Mouse (Mus musculus): ENCODE results near the gene Pou4f1. TPM values are rescaled to one million over a fixed set of nuclear protein-coding genes. Genes with fewer than 3 reads are reported as not detected.

Gene Pou4f1
- total RNA-seq, 1 experiment from 2014 or later, result not detected

GRCm38 (mm10) chr14:104459513-104460111 lies 8.2 kb downstream of the Pou4f1 start:
- no peak for ATAC-seq (replicated peaks in 1 of 2; ENCODE audit: insufficient read depth in 1 of 2, low FRiP score in 2 of 2, low TSS enrichment in 1 of 2, low read depth in 1 of 2, poor library complexity in 2 of 2, severe bottlenecking in 2 of 2)

DNA sequence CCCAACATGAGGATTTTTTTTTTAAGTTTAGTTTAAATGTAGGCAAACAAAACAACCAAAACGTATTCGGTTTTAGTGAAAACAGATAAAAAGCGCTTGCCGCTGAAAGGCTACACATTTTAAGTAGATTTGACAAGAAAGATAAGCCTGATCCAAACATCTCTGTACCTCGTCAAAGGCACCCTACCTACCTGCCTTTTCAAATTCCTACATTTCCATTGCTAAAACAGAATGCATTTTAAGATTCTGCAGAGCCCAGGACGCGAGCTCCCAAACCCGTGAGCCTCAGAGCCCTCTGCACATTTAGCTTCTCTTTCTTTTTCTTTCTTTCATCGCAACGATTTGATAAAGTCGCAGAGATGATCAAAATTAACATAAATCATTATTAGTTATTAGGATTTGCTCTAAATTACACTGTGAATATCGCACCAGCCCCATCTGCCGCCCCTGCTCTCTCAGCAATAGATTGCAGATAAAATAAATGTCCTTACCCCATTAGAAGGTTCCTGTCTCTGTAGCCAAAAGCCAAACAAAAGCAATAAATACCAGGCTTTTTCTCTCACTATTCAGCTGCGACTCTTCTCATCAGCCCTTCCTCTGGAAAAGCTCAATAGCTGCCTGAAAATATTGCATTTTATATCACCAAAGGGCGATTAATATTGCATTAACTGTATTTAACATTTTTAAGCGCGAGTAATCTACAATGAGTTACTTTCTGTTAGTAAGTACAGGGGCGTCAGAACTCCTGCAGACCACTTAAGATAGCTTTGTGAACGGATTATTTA lies 8.9 kb downstream of the Pou4f1 start:
- no peak for ATAC-seq (replicated peaks in 1 of 2; ENCODE audit: insufficient read depth in 1 of 2, low FRiP score in 2 of 2, low TSS enrichment in 1 of 2, low read depth in 1 of 2, poor library complexity in 2 of 2, severe bottlenecking in 2 of 2)

DNA sequence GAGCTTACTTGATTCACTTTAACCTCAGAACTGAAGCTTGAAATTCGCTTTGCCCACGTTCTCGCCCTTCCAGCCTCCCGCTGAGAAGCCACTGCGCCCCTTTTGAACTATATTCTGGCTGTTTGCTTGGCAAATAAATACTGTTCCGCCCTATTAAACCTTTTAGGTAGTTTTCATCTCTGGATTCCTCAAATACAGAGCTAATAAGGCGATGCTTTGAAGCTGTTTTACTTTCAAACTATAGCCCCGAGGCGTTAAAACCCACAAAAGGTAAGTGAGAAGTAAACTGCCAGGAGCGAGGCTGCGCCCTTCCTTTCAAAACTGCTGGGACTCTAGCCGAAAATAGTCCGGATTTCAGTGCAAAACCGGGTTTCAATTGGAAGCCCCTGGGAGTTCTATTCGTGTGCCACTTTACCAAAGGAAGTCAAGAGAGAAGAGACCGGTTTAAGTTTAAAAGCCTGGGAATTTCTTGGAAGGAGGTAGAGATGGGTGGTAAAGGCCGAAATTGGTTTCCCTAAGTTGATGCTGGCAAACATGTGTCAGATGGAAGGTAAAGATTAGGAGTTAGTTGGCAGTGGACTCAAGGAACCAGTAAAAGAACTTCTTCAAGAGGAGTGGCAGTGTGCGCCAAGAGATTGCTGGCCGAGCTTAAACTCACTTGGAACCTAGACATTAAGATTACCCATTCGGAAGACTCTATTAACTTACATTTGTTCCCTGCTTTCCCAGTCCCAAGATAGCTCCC lies 9.7 kb downstream of the Pou4f1 start:
- no peak for ATAC-seq (replicated peaks in 1 of 2; ENCODE audit: insufficient read depth in 1 of 2, low FRiP score in 2 of 2, low TSS enrichment in 1 of 2, low read depth in 1 of 2, poor library complexity in 2 of 2, severe bottlenecking in 2 of 2)

DNA sequence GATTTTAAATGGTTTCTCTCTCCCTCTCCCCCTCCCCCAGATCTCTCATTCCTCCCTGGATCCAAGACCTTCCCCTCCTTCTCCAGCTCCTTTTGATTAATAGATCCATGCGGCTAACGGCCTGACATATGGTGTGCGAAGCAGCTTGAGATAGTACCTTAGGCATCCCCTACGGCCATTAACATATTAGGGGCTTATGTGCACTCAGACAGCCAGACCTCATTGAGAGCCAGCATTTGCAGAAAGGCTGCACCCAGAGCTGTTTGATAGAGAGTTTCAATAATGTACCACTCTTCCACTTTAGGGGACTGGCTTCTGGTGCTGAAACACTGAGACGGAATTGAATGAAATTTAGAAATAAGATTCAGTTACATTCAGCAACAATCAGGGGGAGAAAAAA lies 10.8 kb downstream of the Pou4f1 start:
- ATAC-seq (replicated peaks in 1 of 2; ENCODE audit: insufficient read depth in 1 of 2, low FRiP score in 2 of 2, low TSS enrichment in 1 of 2, low read depth in 1 of 2, poor library complexity in 2 of 2, severe bottlenecking in 2 of 2), result no peak

DNA sequence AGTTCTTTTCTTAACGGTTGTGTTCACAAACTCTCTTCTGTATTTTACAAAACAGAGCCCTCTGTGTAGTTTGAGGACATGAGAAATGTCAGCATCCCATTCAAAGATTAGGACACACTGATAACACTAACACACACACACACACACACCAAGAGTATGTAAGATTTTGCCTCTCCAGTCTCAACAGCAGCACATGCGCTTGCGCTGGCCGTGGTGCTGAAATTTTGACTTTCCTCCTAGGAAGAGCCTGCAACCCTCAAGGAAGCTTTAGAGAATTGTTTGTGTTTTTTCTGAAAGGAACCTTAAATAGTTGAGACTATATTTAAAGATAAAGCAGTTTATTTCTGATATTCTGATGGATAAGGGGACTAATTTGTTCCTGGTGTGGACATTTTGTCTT lies 14.0 kb downstream of the Pou4f1 start:
- peak; percentile 59 to 60; a peak in 3 of 4 replicates for ATAC-seq (replicated peaks in 1 of 2; ENCODE audit: insufficient read depth in 1 of 2, low FRiP score in 2 of 2, low TSS enrichment in 1 of 2, low read depth in 1 of 2, poor library complexity in 2 of 2, severe bottlenecking in 2 of 2)

GRCm38 (mm10) chr14:104434293-104434692 lies 33.5 kb downstream of the Pou4f1 start:
- ATAC-seq (replicated peaks in 1 of 2; ENCODE audit: insufficient read depth in 1 of 2, low FRiP score in 2 of 2, low TSS enrichment in 1 of 2, low read depth in 1 of 2, poor library complexity in 2 of 2, severe bottlenecking in 2 of 2), result no peak

DNA sequence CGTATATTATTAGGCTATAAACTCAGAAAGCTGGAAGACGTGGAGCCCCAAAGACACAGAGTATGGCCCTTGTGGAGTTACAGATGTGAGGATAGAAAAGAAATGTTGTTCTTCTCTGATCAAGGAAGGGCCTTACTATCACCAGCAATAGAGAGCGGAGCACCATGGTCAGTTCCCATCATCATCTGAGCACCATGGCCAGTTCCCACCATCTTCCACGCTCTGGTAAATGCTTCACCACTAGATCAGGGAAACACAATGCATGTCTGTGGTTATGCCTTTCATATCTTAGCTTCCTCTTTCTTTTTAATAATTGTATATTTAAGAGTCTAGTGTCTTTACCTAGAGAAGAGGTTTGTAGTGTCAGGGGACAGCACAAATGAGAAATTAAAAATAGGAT lies 37.0 kb downstream of the Pou4f1 start:
- ATAC-seq (replicated peaks in 1 of 2; ENCODE audit: insufficient read depth in 1 of 2, low FRiP score in 2 of 2, low TSS enrichment in 1 of 2, low read depth in 1 of 2, poor library complexity in 2 of 2, severe bottlenecking in 2 of 2), result no peak

GRCm38 (mm10) chr14:104423688-104424470 lies 43.9 kb downstream of the Pou4f1 start:
- no peak for ATAC-seq (replicated peaks in 1 of 2; ENCODE audit: insufficient read depth in 1 of 2, low FRiP score in 2 of 2, low TSS enrichment in 1 of 2, low read depth in 1 of 2, poor library complexity in 2 of 2, severe bottlenecking in 2 of 2)

Other genes with a start within 250 kb of the Pou4f1 start
- 29.2 and 43.2 TPM in 2 replicates for gene Rnf219, start 54.6 kb upstream of the Pou4f1 start, total RNA-seq (2017)